Mouse (Mus musculus): ENCODE data around the gene Prpf6. TPM values are rescaled to one million over a fixed set of nuclear protein-coding genes. Genes with fewer than 3 reads are reported as not detected.

Gene Prpf6
- polyA plus RNA-seq, 1 experiment: 41.4 TPM

GRCm38 (mm10) chr2:181571941-181572670 is 19.6 kb upstream of the Prpf6 start:
- Histone ChIP-seq H3K36me3 (ENCODE audit: control insufficient read depth, insufficient read depth) (no peaks in the 10 kb centered on the region), H3K4me3 (ENCODE audit: insufficient read depth, poor library complexity, severe bottlenecking) (no peak overlapping the region), H3K79me3 (ENCODE audit: low read depth) (no peaks in the 10 kb centered on the region), H3K79me2 (ENCODE audit: control insufficient read depth, insufficient read depth) (no peaks in the 10 kb centered on the region), H3ac (ENCODE audit: control insufficient read depth, insufficient read length, low read depth) (no peak overlapping the region), H3K27me3 (ENCODE audit: control insufficient read depth, insufficient read depth, insufficient read length) (no peaks in the 10 kb centered on the region)
- TF ChIP-seq USF1 (IDR thresholded peaks at IDR 0.05; ENCODE audit: low read depth): no peak
- TF ChIP-seq CEBPB (IDR thresholded peaks at IDR 0.05; ENCODE audit: low read depth): no peak
- no peak for TF ChIP-seq MYOG (IDR thresholded peaks at IDR 0.05; ENCODE audit: control insufficient read depth, extremely low read depth, insufficient read length)
- no peak for TF ChIP-seq FOSL1 (IDR thresholded peaks at IDR 0.05; ENCODE audit: insufficient read depth, low read length, poor library complexity, severe bottlenecking)
- TF ChIP-seq CTCF (IDR thresholded peaks at IDR 0.05; ENCODE audit: control insufficient read depth, insufficient read depth, insufficient read length): no peak
- TF ChIP-seq MYOD1 (IDR thresholded peaks at IDR 0.05; ENCODE audit: control insufficient read depth, insufficient read length, low read depth): no peak
- no peak for TF ChIP-seq MAX (IDR thresholded peaks at IDR 0.05)

- no peaks in the 10 kb centered on the region for H3K36me3 ChIP-seq (ENCODE audit: control insufficient read depth, insufficient read depth)
- H3K4me3 ChIP-seq (ENCODE audit: insufficient read depth, poor library complexity, severe bottlenecking): no peak overlapping the region
- no peaks in the 10 kb centered on the region for H3K79me2 ChIP-seq (ENCODE audit: control insufficient read depth, insufficient read depth)
- H3ac ChIP-seq (ENCODE audit: control insufficient read depth, insufficient read length, low read depth): no peak overlapping the region
- H3K27me3 ChIP-seq (ENCODE audit: control insufficient read depth, insufficient read depth, insufficient read length): no peaks in the 10 kb centered on the region
- no peaks in the 10 kb centered on the region for H3K79me3 ChIP-seq (ENCODE audit: low read depth)
- no peak for TF ChIP-seq MAX (IDR thresholded peaks at IDR 0.05)
- TF ChIP-seq USF1 (IDR thresholded peaks at IDR 0.05; ENCODE audit: low read depth): no peak
- no peak for TF ChIP-seq CEBPB (IDR thresholded peaks at IDR 0.05; ENCODE audit: low read depth)
- TF ChIP-seq MYOD1 (IDR thresholded peaks at IDR 0.05; ENCODE audit: control insufficient read depth, insufficient read length, low read depth): no peak
- TF ChIP-seq MYOG (IDR thresholded peaks at IDR 0.05; ENCODE audit: control insufficient read depth, extremely low read depth, insufficient read length): no peak
- no peak for TF ChIP-seq FOSL1 (IDR thresholded peaks at IDR 0.05; ENCODE audit: insufficient read depth, low read length, poor library complexity, severe bottlenecking)
- TF ChIP-seq CTCF (IDR thresholded peaks at IDR 0.05; ENCODE audit: control insufficient read depth, insufficient read depth, insufficient read length): no peak
Measured at GRCm38 (mm10) chr2:181572921-181573920, 18.4 kb upstream of the Prpf6 start.

DNA sequence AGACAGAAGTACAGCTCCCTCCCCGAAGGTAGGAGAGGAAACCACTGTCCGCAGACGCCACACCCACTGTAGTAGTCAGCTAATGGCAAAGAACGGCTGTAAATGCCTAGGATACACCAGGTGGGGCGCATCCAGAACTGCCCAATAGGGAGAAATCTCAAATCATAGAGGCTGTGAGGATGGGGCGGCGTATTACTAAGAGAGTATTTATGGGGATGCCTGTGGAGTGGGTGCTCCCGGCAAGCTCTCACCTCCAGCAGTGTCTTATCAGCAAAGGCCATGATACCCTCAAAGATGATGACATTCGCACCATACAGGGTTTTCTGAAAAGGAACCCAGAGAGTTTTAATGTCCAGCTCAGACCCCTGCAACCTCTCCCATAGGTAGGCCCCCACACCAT is 17.7 kb upstream of the Prpf6 start:
- H3K4me3 ChIP-seq (ENCODE audit: insufficient read depth, poor library complexity, severe bottlenecking): no peak overlapping the region
- H3K36me3 ChIP-seq (ENCODE audit: control insufficient read depth, insufficient read depth): no peaks in the 10 kb centered on the region
- no peak for TF ChIP-seq MYOG (IDR thresholded peaks at IDR 0.05; ENCODE audit: control insufficient read depth, extremely low read depth, insufficient read length)
- no peak for TF ChIP-seq USF1 (IDR thresholded peaks at IDR 0.05; ENCODE audit: low read depth)
- no peak for TF ChIP-seq CTCF (IDR thresholded peaks at IDR 0.05; ENCODE audit: control insufficient read depth, insufficient read depth, insufficient read length)
- TF ChIP-seq CEBPB (IDR thresholded peaks at IDR 0.05; ENCODE audit: low read depth): no peak
- TF ChIP-seq MAX (IDR thresholded peaks at IDR 0.05): no peak
- TF ChIP-seq FOSL1 (IDR thresholded peaks at IDR 0.05; ENCODE audit: insufficient read depth, low read length, poor library complexity, severe bottlenecking): no peak
- TF ChIP-seq MYOD1 (IDR thresholded peaks at IDR 0.05; ENCODE audit: control insufficient read depth, insufficient read length, low read depth): no peak
- no peaks in the 10 kb centered on the region for H3K27me3 ChIP-seq (ENCODE audit: control insufficient read depth, insufficient read depth, insufficient read length)
- H3K79me2 ChIP-seq (ENCODE audit: control insufficient read depth, insufficient read depth): no peaks in the 10 kb centered on the region
- H3ac ChIP-seq (ENCODE audit: control insufficient read depth, insufficient read length, low read depth): no peak overlapping the region
- no peaks in the 10 kb centered on the region for H3K79me3 ChIP-seq (ENCODE audit: low read depth)

- Histone ChIP-seq H3K27me3 (ENCODE audit: control insufficient read depth, insufficient read depth, insufficient read length) (no peaks in the 10 kb centered on the region), H3K36me3 (ENCODE audit: control insufficient read depth, insufficient read depth) (no peaks in the 10 kb centered on the region), H3K4me3 (ENCODE audit: insufficient read depth, poor library complexity, severe bottlenecking) (no peak overlapping the region), H3K79me2 (ENCODE audit: control insufficient read depth, insufficient read depth) (peaks cover 7% of the 10 kb centered on the region), H3ac (ENCODE audit: control insufficient read depth, insufficient read length, low read depth) (no peak overlapping the region), H3K79me3 (ENCODE audit: low read depth) (no peaks in the 10 kb centered on the region)
- TF ChIP-seq USF1 (IDR thresholded peaks at IDR 0.05; ENCODE audit: low read depth) (no peak), FOSL1 (IDR thresholded peaks at IDR 0.05; ENCODE audit: insufficient read depth, low read length, poor library complexity, severe bottlenecking) (no peak), MAX (IDR thresholded peaks at IDR 0.05) (no peak), MYOD1 (IDR thresholded peaks at IDR 0.05; ENCODE audit: control insufficient read depth, insufficient read length, low read depth) (no peak), MYOG (IDR thresholded peaks at IDR 0.05; ENCODE audit: control insufficient read depth, extremely low read depth, insufficient read length) (no peak), CEBPB (IDR thresholded peaks at IDR 0.05; ENCODE audit: low read depth) (no peak), CTCF (IDR thresholded peaks at IDR 0.05; ENCODE audit: control insufficient read depth, insufficient read depth, insufficient read length) (no peak)
Measured at GRCm38 (mm10) chr2:181574921-181575545, 16.6 kb upstream of the Prpf6 start.

GRCm38 (mm10) chr2:181576613-181577012 is 15.1 kb upstream of the Prpf6 start:
- peaks cover 9% of the 10 kb centered on the region for H3K79me2 ChIP-seq (ENCODE audit: control insufficient read depth, insufficient read depth)
- H3ac ChIP-seq (ENCODE audit: control insufficient read depth, insufficient read length, low read depth): no peak overlapping the region
- H3K4me3 ChIP-seq (ENCODE audit: insufficient read depth, poor library complexity, severe bottlenecking): no peak overlapping the region
- TF ChIP-seq MYOD1 (IDR thresholded peaks at IDR 0.05; ENCODE audit: control insufficient read depth, insufficient read length, low read depth): no peak
- TF ChIP-seq CEBPB (IDR thresholded peaks at IDR 0.05; ENCODE audit: low read depth): no peak
- TF ChIP-seq MYOG (IDR thresholded peaks at IDR 0.05; ENCODE audit: control insufficient read depth, extremely low read depth, insufficient read length): no peak
- TF ChIP-seq FOSL1 (IDR thresholded peaks at IDR 0.05; ENCODE audit: insufficient read depth, low read length, poor library complexity, severe bottlenecking): no peak
- TF ChIP-seq USF1 (IDR thresholded peaks at IDR 0.05; ENCODE audit: low read depth): no peak
- TF ChIP-seq MAX (IDR thresholded peaks at IDR 0.05): no peak
- no peak for TF ChIP-seq CTCF (IDR thresholded peaks at IDR 0.05; ENCODE audit: control insufficient read depth, insufficient read depth, insufficient read length)
- H3K36me3 ChIP-seq (ENCODE audit: control insufficient read depth, insufficient read depth): no peaks in the 10 kb centered on the region
- H3K79me3 ChIP-seq (ENCODE audit: low read depth): peaks cover 1% of the 10 kb centered on the region
- no peaks in the 10 kb centered on the region for H3K27me3 ChIP-seq (ENCODE audit: control insufficient read depth, insufficient read depth, insufficient read length)
